Mouse (Mus musculus): ENCODE data around the gene Rars. TPM values are rescaled to one million over a fixed set of nuclear protein-coding genes. Genes with fewer than 3 reads are reported as not detected.

Rars gene
- total and polyA plus RNA-seq, 3 experiments: 169 to 338 (median 280) TPM

DNA sequence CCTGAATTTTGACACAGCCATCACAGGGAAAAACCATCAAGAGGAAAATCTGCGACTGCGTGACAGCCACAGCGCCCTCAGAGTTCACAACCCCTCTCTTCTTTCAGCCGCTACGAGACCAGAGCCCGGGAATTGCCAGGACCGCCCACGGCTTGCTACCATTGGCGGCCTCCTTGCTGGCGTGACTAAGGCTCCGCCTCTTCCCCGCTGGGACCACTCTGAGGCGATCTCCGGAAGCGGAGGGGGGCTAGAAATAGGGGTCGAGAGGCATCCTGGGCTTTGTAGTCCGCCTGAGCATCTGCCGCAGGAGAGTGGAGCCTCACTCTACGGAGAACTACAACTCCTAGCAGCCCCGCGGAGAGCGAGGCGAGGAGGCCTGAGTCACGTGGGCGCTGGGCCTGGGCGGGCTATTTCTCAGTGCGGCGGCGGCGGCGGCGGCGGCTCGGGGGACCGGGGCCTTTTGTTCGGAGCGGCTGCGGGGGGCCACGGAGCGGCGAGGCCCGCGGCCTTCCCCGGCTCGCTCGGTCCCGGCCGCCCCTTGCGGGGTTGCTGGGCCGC, 65.0 kb downstream of the Rars start, which contains the start of gene Pank3:
Pank3 (plus strand) TSS at position 297 of the 558 bp plus-strand sequence.
- H3K4me2 ChIP-seq (ENCODE audit: insufficient read depth, low read depth, poor library complexity, severe bottlenecking): peak within 1 kb of the TSS; percentile 100; the same call in 1 of the 2 replicates
- peaks cover 0 to 9% of the 10 kb centered on the region in 2 experiments for H3K36me3 ChIP-seq (replicated peaks in 1 of 2; ENCODE audit: control insufficient read depth in 1 of 2, insufficient read depth in 1 of 2, low read length in 1 of 2)
- peak; percentile 100 for DNase-seq (ENCODE audit: extremely low read depth)
- dilution Hi-C loops (cut with MboI; ENCODE audit: extremely low pct_ligation_motif_present, extremely low pct_unique_long_range_greater_than_20kb, low sequenced_read_pairs): no loop called here
- H3K4me1 ChIP-seq (ENCODE audit: control insufficient read depth in 1 of 2, insufficient read depth in 2 of 2): peaks cover 3 to 43% of the 10 kb centered on the region in 2 experiments; a peak in 3 of 4 replicates
- H3K9me3 ChIP-seq (replicated peaks; ENCODE audit: low read length): no peaks in the 10 kb centered on the region
- in situ Hi-C loops (cut with MboI; ENCODE audit: low pct_ligation_motif_present, low pct_unique_long_range_greater_than_20kb, low sequenced_read_pairs): no loop called here
- H3K79me2 ChIP-seq (replicated peaks; ENCODE audit: control insufficient read depth, extremely low read depth, insufficient read depth, poor library complexity, severe bottlenecking): peaks cover 42% of the 10 kb centered on the region
- H3K27me3 ChIP-seq (replicated peaks): peaks cover 9% of the 10 kb centered on the region
- H3K9ac ChIP-seq (ENCODE audit: insufficient read depth, low read depth): peak within 1 kb of the TSS; percentile 93
- H3K27ac ChIP-seq (ENCODE audit: insufficient read depth, low read depth): peak within 1 kb of the TSS; percentile 75
- peak within 1 kb of the TSS; percentile 68 to 100 (median 90) for H3K4me3 ChIP-seq (replicated peaks in 1 of 3; ENCODE audit: low read depth in 2 of 3, low read length in 2 of 3, poor library complexity in 1 of 3)
- TF ChIP-seq POLR2AphosphoS2 (IDR thresholded peaks at IDR 0.05; ENCODE audit: low read depth, low read length) (peak; percentile 34; the same call in 1 of the 2 replicates), ZMIZ1 (IDR thresholded peaks at IDR 0.05; ENCODE audit: low read depth, low read length) (peak; percentile 20; the same call in 1 of the 2 replicates), MAFK (IDR thresholded peaks at IDR 0.05; ENCODE audit: insufficient replicate concordance, low read length) (no peak), ETS1 (conservative IDR thresholded peaks at IDR 0.05; ENCODE audit: low read depth, low read length) (no peak; the same call in 1 of the 2 replicates), KAT2A (IDR thresholded peaks at IDR 0.05; ENCODE audit: insufficient replicate concordance, low read length) (peak; percentile 94; the same call in 1 of the 2 replicates), NELFE (IDR thresholded peaks at IDR 0.05; ENCODE audit: low read depth, low read length) (peak; percentile 79), PAX5 (IDR thresholded peaks at IDR 0.05; ENCODE audit: low read length) (no peak), POLR2A (IDR thresholded peaks at IDR 0.05; ENCODE audit: low read depth, low read length) (peak; percentile 91), NRF1 (IDR thresholded peaks at IDR 0.05; ENCODE audit: low read depth, low read length) (peak; percentile 74), USF1 (IDR thresholded peaks at IDR 0.05; ENCODE audit: low read depth, low read length) (peak; percentile 96), MAZ (IDR thresholded peaks at IDR 0.05; ENCODE audit: low read depth, low read length) (peak; percentile 82; the same call in 1 of the 2 replicates), MEF2A (IDR thresholded peaks at IDR 0.05; ENCODE audit: borderline replicate concordance, low read depth, low read length) (peak; percentile 83), GABPA (IDR thresholded peaks at IDR 0.05; ENCODE audit: insufficient replicate concordance, low read depth, low read length) (peak; percentile 60; the same call in 1 of the 2 replicates), MXI1 (IDR thresholded peaks at IDR 0.05; ENCODE audit: low read depth, low read length) (no peak; the same call in 1 of the 2 replicates), SMC3 (IDR thresholded peaks at IDR 0.05; ENCODE audit: low read depth, low read length) (no peak), ZKSCAN1 (IDR thresholded peaks at IDR 0.05; ENCODE audit: borderline replicate concordance, low read depth, low read length) (no peak), SIN3A (IDR thresholded peaks at IDR 0.05; ENCODE audit: low read length) (no peak; the same call in 1 of the 2 replicates), CHD1 (IDR thresholded peaks at IDR 0.05; ENCODE audit: low read depth, low read length) (no peak), BHLHE40 (IDR thresholded peaks at IDR 0.05; ENCODE audit: low read depth, low read length) (no peak; the same call in 1 of the 2 replicates), E2F4 (IDR thresholded peaks at IDR 0.05; ENCODE audit: insufficient replicate concordance, low read depth, low read length) (peak; percentile 94; the same call in 1 of the 2 replicates), RCOR1 (conservative IDR thresholded peaks at IDR 0.05; ENCODE audit: low read depth, low read length) (no peak), HCFC1 (IDR thresholded peaks at IDR 0.05; ENCODE audit: low read depth, low read length) (peak; percentile 96), CHD2 (IDR thresholded peaks at IDR 0.05; ENCODE audit: low read length) (peak; percentile 23; the same call in 1 of the 2 replicates), TBP (conservative IDR thresholded peaks at IDR 0.05; ENCODE audit: low read depth, low read length) (peak; percentile 93), CTCF (conservative IDR thresholded peaks at IDR 0.05 in 1 of 2, IDR thresholded peaks at IDR 0.05 in 1 of 2; ENCODE audit: low read depth in 2 of 2, low read length in 2 of 2) (peak in 1 of 2 experiments; percentile 44; a peak in 2 of 4 replicates), EP300 (IDR thresholded peaks at IDR 0.05; ENCODE audit: low read length) (no peak; the same call in 1 of the 2 replicates), JUND (conservative IDR thresholded peaks at IDR 0.05; ENCODE audit: low read depth, low read length) (no peak), ZC3H11A (IDR thresholded peaks at IDR 0.05; ENCODE audit: low read depth, low read length) (no peak), MYC (IDR thresholded peaks at IDR 0.05; ENCODE audit: low read depth, low read length) (no peak; the same call in 1 of the 2 replicates), IRF4 (IDR thresholded peaks at IDR 0.05; ENCODE audit: low read depth, low read length) (peak; percentile 46), TCF12 (IDR thresholded peaks at IDR 0.05; ENCODE audit: low read depth, low read length) (peak; percentile 90), ELF1 (IDR thresholded peaks at IDR 0.05; ENCODE audit: low read depth, low read length) (peak; percentile 95), RAD21 (IDR thresholded peaks at IDR 0.05; ENCODE audit: low read depth, low read length) (no peak), JUN (IDR thresholded peaks at IDR 0.05; ENCODE audit: insufficient read depth, low read depth, low read length) (no peak), USF2 (conservative IDR thresholded peaks at IDR 0.05; ENCODE audit: low read depth, low read length) (peak; percentile 83), MAX (IDR thresholded peaks at IDR 0.05; ENCODE audit: low read length) (peak; percentile 84), ZNF384 (IDR thresholded peaks at IDR 0.05; ENCODE audit: low read depth, low read length) (no peak), UBTF (IDR thresholded peaks at IDR 0.05; ENCODE audit: low read depth, low read length) (no peak)
